Mouse (Mus musculus) cerebellum, adult 2 months (tissue): ENCODE measurements at regions not wholly inside any gene's neighbourhood (a gene's known extent, or its start where the extent isn't known, plus 50 kb on each side); places are given as distances from the start of the nearest gene placed in this dataset.

Experiments
- DNase-seq, 2 experiments: peaks; one replicate each; pipeline ENCODE4 v3.0.0; 2021
- H3K27ac ChIP-seq: fragments of 200-500 bp; 2 replicates; pipeline ENCODE4 v1.5.1; 2012; ENCODE audit warnings: low read length, control low read depth, inconsistent platforms; ENCODE audit not compliant: insufficient read depth
- H3K27me3 ChIP-seq: fragments of 200-500 bp; 2 replicates; pipeline ENCODE4 v1.6.1; 2012; ENCODE audit warnings: inconsistent platforms, mild to moderate bottlenecking, low read length, moderate library complexity; ENCODE audit not compliant: control insufficient read depth, insufficient read depth
- H3K4me1 ChIP-seq: fragments of 200-500 bp; 2 replicates; pipeline ENCODE4 v1.6.1; 2011; ENCODE audit warnings: low read length; ENCODE audit not compliant: control insufficient read depth, insufficient read depth
- H3K4me3 ChIP-seq: fragments of 200-500 bp; replicated peaks from 2 replicates; pipeline ENCODE3; 2011; ENCODE audit warnings: mild to moderate bottlenecking, low read depth, low read length, control low read depth; ENCODE audit not compliant: insufficient read depth
- CTCF ChIP-seq: fragments of 200-500 bp; IDR thresholded peaks from 2 replicates; pipeline ENCODE4 v1.5.1; 2011; ENCODE audit warnings: low read depth, mild to moderate bottlenecking, control low read depth, low read length, moderate library complexity, borderline replicate concordance; ENCODE audit not compliant: insufficient read depth
- POLR2A ChIP-seq: fragments of 200-500 bp; IDR thresholded peaks from 2 replicates; pipeline ENCODE4 v1.6.1; 2011; ENCODE audit warnings: low read length, control low read depth, borderline replicate concordance; ENCODE audit not compliant: insufficient read depth
- WGBS: fragments of 180-500 bp; shearing (Covaris S2); methylation state at CpG from one replicate; pipeline ENCODE4 v1.1.7; 2018; 5-methylcytosine and 5-hydroxymethylcytosine counted together

- no peaks in the 10 kb centered on the region for H3K4me1 ChIP-seq
- no peak for TF ChIP-seq CTCF
- no peak for TF ChIP-seq POLR2A
- no peak for DNase-seq
- H3K4me3 ChIP-seq, result no peak overlapping the region
- 94% methylated on average over 1 of the region's 1 CpGs for WGBS
- H3K27ac ChIP-seq, result no peak overlapping the region
- no peaks in the 10 kb centered on the region for H3K27me3 ChIP-seq
These were observed 58.1 kb upstream of the Clstn2 start for GRCm38 (mm10) chr9:98091105-98091504.

DNA sequence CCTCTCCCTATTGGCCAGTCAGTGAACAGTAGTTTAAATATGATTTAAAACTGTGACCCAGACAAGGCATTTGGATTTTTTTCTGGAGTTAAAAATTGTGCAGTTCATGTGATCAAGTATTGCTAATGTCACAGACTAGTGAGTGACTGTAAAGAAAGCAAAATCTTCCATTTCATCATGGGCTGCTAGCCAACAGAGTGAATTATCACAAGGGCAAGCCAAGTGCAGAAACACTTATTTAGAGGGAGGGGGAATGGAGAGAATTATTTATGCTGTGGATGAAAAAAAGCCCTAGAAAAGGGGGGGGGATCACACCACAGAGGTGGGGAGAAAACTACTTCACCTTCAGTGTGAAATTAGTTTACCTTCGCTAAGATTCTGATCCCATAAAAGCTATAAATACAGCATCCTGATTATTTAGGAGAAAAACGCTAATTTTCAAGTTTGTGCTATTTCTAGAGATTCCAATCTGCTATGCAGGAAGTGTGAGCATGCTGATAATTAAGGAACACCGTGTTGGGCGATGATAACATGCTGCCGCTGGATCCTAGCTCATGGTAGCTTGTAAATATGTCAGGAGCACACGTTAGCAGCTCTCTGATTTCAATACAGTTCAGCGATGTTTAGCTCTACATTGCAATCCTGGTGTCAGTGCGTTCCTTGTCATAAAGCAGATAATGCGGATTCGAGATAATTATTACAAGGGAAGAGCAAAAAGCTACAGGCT is 62.2 kb upstream of the Clstn2 start:
- no peak overlapping the region for H3K27ac ChIP-seq
- H3K4me3 ChIP-seq, result no peak overlapping the region
- no peak for DNase-seq
- WGBS, result 82% methylated on average over 10 of the region's 10 CpGs
- H3K27me3 ChIP-seq, result no peaks in the 10 kb centered on the region
- no peaks in the 10 kb centered on the region for H3K4me1 ChIP-seq
- TF ChIP-seq POLR2A (no peak), CTCF (no peak)

GRCm38 (mm10) chr9:98123390-98123789 is 90.4 kb upstream of the Clstn2 start:
- WGBS, result 75% methylated on average over 6 of the region's 6 CpGs
- TF ChIP-seq POLR2A, result no peak
- TF ChIP-seq CTCF, result no peak
- H3K27ac ChIP-seq, result no peak overlapping the region
- no peaks in the 10 kb centered on the region for H3K27me3 ChIP-seq
- no peaks in the 10 kb centered on the region for H3K4me1 ChIP-seq
- no peak overlapping the region for H3K4me3 ChIP-seq
- DNase-seq, result peak; percentile 10 to 15

- H3K27me3 ChIP-seq, result no peaks in the 10 kb centered on the region
- H3K27ac ChIP-seq, result no peak overlapping the region
- no peak for DNase-seq
- H3K4me1 ChIP-seq, result peaks cover 7% of the 10 kb centered on the region; the same call in 1 of the 2 replicates
- WGBS, result 90% methylated on average over 4 of the region's 4 CpGs
- TF ChIP-seq CTCF (no peak), POLR2A (no peak)
- no peak overlapping the region for H3K4me3 ChIP-seq
These were observed 96.6 kb upstream of the Clstn2 start for GRCm38 (mm10) chr9:98129596-98129995.

- no peak for TF ChIP-seq CTCF
- no peak for TF ChIP-seq POLR2A
- Histone ChIP-seq H3K27ac (no peak overlapping the region), H3K27me3 (no peaks in the 10 kb centered on the region), H3K4me3 (no peak overlapping the region), H3K4me1 (peaks cover 7% of the 10 kb centered on the region; the same call in 1 of the 2 replicates)
- peak; percentile 54 to 78 for DNase-seq
- 20% methylated on average over 5 of the region's 5 CpGs for WGBS
These were observed 97.9 kb upstream of the Clstn2 start for GRCm38 (mm10) chr9:98130849-98131248.

- no peak for DNase-seq
- H3K27me3 ChIP-seq, result no peaks in the 10 kb centered on the region
- H3K27ac ChIP-seq, result no peak overlapping the region
- no peak overlapping the region for H3K4me3 ChIP-seq
- no peaks in the 10 kb centered on the region for H3K4me1 ChIP-seq
- no peak for TF ChIP-seq CTCF
- TF ChIP-seq POLR2A, result no peak
These were observed 107.6 kb upstream of the Clstn2 start for GRCm38 (mm10) chr9:98140546-98140945.

GRCm38 (mm10) chr9:98142121-98142520 is 109.1 kb upstream of the Clstn2 start:
- no peak overlapping the region for H3K4me3 ChIP-seq
- 76% methylated on average over 7 of the region's 7 CpGs for WGBS
- H3K27ac ChIP-seq, result no peak overlapping the region
- no peaks in the 10 kb centered on the region for H3K27me3 ChIP-seq
- no peaks in the 10 kb centered on the region for H3K4me1 ChIP-seq
- no peak for DNase-seq
- TF ChIP-seq POLR2A, result no peak
- TF ChIP-seq CTCF, result no peak

GRCm38 (mm10) chr9:98146901-98147300 is 113.9 kb upstream of the Clstn2 start:
- no peak for DNase-seq
- no peak overlapping the region for H3K27ac ChIP-seq
- TF ChIP-seq POLR2A, result no peak
- TF ChIP-seq CTCF, result no peak
- H3K4me1 ChIP-seq, result no peaks in the 10 kb centered on the region
- no peaks in the 10 kb centered on the region; the same call in 1 of the 2 replicates for H3K27me3 ChIP-seq
- no peak overlapping the region for H3K4me3 ChIP-seq
- 70% methylated on average over 5 of the region's 5 CpGs for WGBS
